ENCODE assay signal across 11 mouse cellular contexts in genomic region chr1:166811341-166812071, GRCm38 (mm10).
A peak's percentile ranks its signal among the peaks of the same experiment; 100 is the strongest.
DNase-seq lines count a peak whose midpoint lies in the region; ATAC-seq and TF ChIP-seq lines count a peak whose summit lies in the region.
"Had no signal": no experiment of that assay in that cellular context is flagged by ENCODE, and none has a peak within 500 bp of the region (broad histone marks: within the 10 kb centered on the region; RNA-seq: fewer than 3 reads in every experiment).

No protein-coding gene starts in this region.

- H3K4me1 ChIP-seq in stomach, embryonic 14.5 days (ENCODE audit: control insufficient read depth, insufficient read depth, low read length) = no peaks in the 10 kb centered on the region
- no peaks in the 10 kb centered on the region for H3K4me1 ChIP-seq in stomach, postnatal 0 days (replicated peaks; ENCODE audit: control insufficient read depth, insufficient read depth)
- H3K4me1 ChIP-seq in liver, postnatal 0 days (ENCODE audit: insufficient read depth) = peaks cover 9% of the 10 kb centered on the region
- H3K4me1 ChIP-seq: kidney, embryonic 15.5 days; midbrain, embryonic 15.5 days had no signal

- no peak for DNase-seq in stomach, postnatal 0 days (ENCODE audit: low spot score)
- DNase-seq in forelimb bud, embryonic 11.5 days (ENCODE audit: low read depth, low spot score) = peak; percentile 5
- no peak for DNase-seq in liver, postnatal 0 days
- DNase-seq in thymus, postnatal 10 days (ENCODE audit: low spot score in 2 of 2) = no peak
- no peak for DNase-seq in right cerebral cortex, postnatal 14 days
- DNase-seq in urinary bladder, adult 18-20 months (ENCODE audit: low spot score in 2 of 2) = no peak
- DNase-seq: cerebellum, adult 18-20 months; heart, postnatal 4 days had no signal

- no peak for TF ChIP-seq EP300 in stomach, postnatal 0 days (optimal IDR thresholded peaks at IDR 0.05)
- no peak for TF ChIP-seq EP300 in liver, postnatal 0 days (IDR thresholded peaks at IDR 0.05; ENCODE audit: low read depth)

- H3K4me3 ChIP-seq in stomach, embryonic 14.5 days (ENCODE audit: low read depth, low read length) = no peak overlapping the region
- H3K4me3 ChIP-seq in stomach, postnatal 0 days (ENCODE audit: low read depth, low read length) = no peak overlapping the region
- H3K4me3 ChIP-seq in liver, postnatal 0 days (ENCODE audit: low read depth, low read length) = no peak overlapping the region
- H3K4me3 ChIP-seq: kidney, embryonic 15.5 days; midbrain, embryonic 15.5 days had no signal

- no peaks in the 10 kb centered on the region for H3K36me3 ChIP-seq in stomach, embryonic 14.5 days (ENCODE audit: control insufficient read depth, insufficient read depth, low read length)
- no peaks in the 10 kb centered on the region for H3K36me3 ChIP-seq in stomach, postnatal 0 days (ENCODE audit: control insufficient read depth, insufficient read depth, low read length)
- no peaks in the 10 kb centered on the region for H3K36me3 ChIP-seq in liver, postnatal 0 days (replicated peaks; ENCODE audit: insufficient read depth, low read length)
- H3K36me3 ChIP-seq: kidney, embryonic 15.5 days; midbrain, embryonic 15.5 days had no signal

- TF ChIP-seq CTCF in stomach, postnatal 0 days (IDR thresholded peaks at IDR 0.05; ENCODE audit: low read depth) = no peak
- TF ChIP-seq CTCF in liver, postnatal 0 days (IDR thresholded peaks at IDR 0.05; ENCODE audit: low read depth) = no peak

- no peaks in the 10 kb centered on the region for H3K9me3 ChIP-seq in stomach, embryonic 14.5 days (ENCODE audit: control insufficient read depth, low read depth, low read length)
- no peaks in the 10 kb centered on the region for H3K9me3 ChIP-seq in stomach, postnatal 0 days (ENCODE audit: control insufficient read depth, low read length)
- H3K9me3 ChIP-seq in liver, postnatal 0 days (ENCODE audit: low read length) = no peaks in the 10 kb centered on the region
- H3K9me3 ChIP-seq: kidney, embryonic 15.5 days; midbrain, embryonic 15.5 days had no signal

- ATAC-seq in stomach, embryonic 14.5 days (ENCODE audit: insufficient number of reproducible peaks, insufficient read depth, low FRiP score, low read depth) = peak; percentile 46; the same call in 1 of the 2 replicates
- ATAC-seq in stomach, postnatal 0 days (ENCODE audit: low FRiP score, low TSS enrichment) = no peak
- ATAC-seq in liver, postnatal 0 days = peak; percentile 78
- ATAC-seq: midbrain, embryonic 15.5 days had no signal

- no peak overlapping the region for H3K27ac ChIP-seq in stomach, embryonic 14.5 days (ENCODE audit: low read length)
- H3K27ac ChIP-seq in stomach, postnatal 0 days (replicated peaks) = no peak overlapping the region
- H3K27ac ChIP-seq in liver, postnatal 0 days (ENCODE audit: low read depth) = 0 out of 2 replicates have a peak overlapping the region, but pooled peaks have one; percentile 1
- H3K27ac ChIP-seq: kidney, embryonic 15.5 days; midbrain, embryonic 15.5 days had no signal

- WGBS in stomach, embryonic 14.5 days = 75% methylated on average over 9 of the region's 9 CpGs
- WGBS in stomach, postnatal 0 days = 79% methylated on average over 9 of the region's 9 CpGs
- 48% methylated on average over 9 of the region's 9 CpGs for WGBS in liver, postnatal 0 days (ENCODE audit: insufficient replicate concordance)

- no peak overlapping the region for H3K9ac ChIP-seq in stomach, embryonic 14.5 days (replicated peaks; ENCODE audit: low read depth, low read length)
- no peak overlapping the region for H3K9ac ChIP-seq in stomach, postnatal 0 days (ENCODE audit: low read length)
- H3K9ac ChIP-seq in liver, postnatal 0 days (replicated peaks) = no peak overlapping the region; the same call in 1 of the 2 replicates
- H3K9ac ChIP-seq: kidney, embryonic 15.5 days; midbrain, embryonic 15.5 days had no signal

- H3K27me3 ChIP-seq in stomach, embryonic 14.5 days (ENCODE audit: control insufficient read depth, insufficient read depth, low read length) = no peaks in the 10 kb centered on the region
- H3K27me3 ChIP-seq in stomach, postnatal 0 days (ENCODE audit: control insufficient read depth, insufficient read depth, low read length) = no peaks in the 10 kb centered on the region
- no peaks in the 10 kb centered on the region for H3K27me3 ChIP-seq in liver, postnatal 0 days (ENCODE audit: insufficient read depth, low read length)
- H3K27me3 ChIP-seq: kidney, embryonic 15.5 days; midbrain, embryonic 15.5 days had no signal

- H3K4me2 ChIP-seq in stomach, embryonic 14.5 days (replicated peaks; ENCODE audit: low read depth, low read length) = no peak overlapping the region
- no peak overlapping the region for H3K4me2 ChIP-seq in stomach, postnatal 0 days (replicated peaks; ENCODE audit: low read depth)
- H3K4me2 ChIP-seq in liver, postnatal 0 days (ENCODE audit: low read depth, low read length) = peak overlapping the region; percentile 8; the same call in 1 of the 2 replicates
- H3K4me2 ChIP-seq: kidney, embryonic 15.5 days; midbrain, embryonic 15.5 days had no signal
